Mouse (Mus musculus) midbrain, embryonic 15.5 days (tissue): ENCODE data around the gene Kif7. TPM values are rescaled to one million over a fixed set of nuclear protein-coding genes. Genes with fewer than 3 reads are reported as not detected.

ENCODE experiments used
- ATAC-seq: fragments of 200-750 bp; cut with Nextera tagmentation; replicated peaks from 2 replicates; pipeline ENCODE4 v1.8.0; 2017; ENCODE audit warnings: moderate TSS enrichment
- H3K27ac ChIP-seq: fragments of 300-500 bp; sonication (generic); 2 replicates; pipeline ENCODE4 v1.5.1; 2015; ENCODE audit warnings: mild to moderate bottlenecking, inconsistent platforms
- H3K27me3 ChIP-seq: fragments of 300-500 bp; sonication (generic); replicated peaks from 2 replicates; pipeline ENCODE4 v1.6.1; 2015; ENCODE audit warnings: inconsistent platforms
- H3K36me3 ChIP-seq: fragments of 300-500 bp; sonication (generic); replicated peaks from 2 replicates; pipeline ENCODE4 v1.6.1; 2015; ENCODE audit warnings: inconsistent platforms
- H3K4me1 ChIP-seq: fragments of 300-500 bp; sonication (generic); 2 replicates; pipeline ENCODE4 v1.6.1; 2015; ENCODE audit warnings: inconsistent platforms
- H3K4me2 ChIP-seq: fragments of 300-500 bp; sonication (generic); 2 replicates; pipeline ENCODE4 v1.6.1; 2015; ENCODE audit warnings: inconsistent platforms, mild to moderate bottlenecking, moderate library complexity
- H3K4me3 ChIP-seq: fragments of 300-500 bp; sonication (generic); 2 replicates; pipeline ENCODE4 v1.5.1; 2015; ENCODE audit warnings: mild to moderate bottlenecking, inconsistent platforms
- H3K9ac ChIP-seq: fragments of 300-500 bp; sonication (generic); 2 replicates; pipeline ENCODE4 v1.6.1; 2015; ENCODE audit warnings: mild to moderate bottlenecking, inconsistent platforms
- H3K9me3 ChIP-seq: fragments of 300-500 bp; sonication (generic); 2 replicates; pipeline ENCODE4 v1.6.1; 2016; ENCODE audit warnings: inconsistent platforms
- WGBS: fragments of 180-500 bp; shearing (Covaris S2); methylation state at CpG from one replicate; pipeline ENCODE4 v1.1.7; 2015; ENCODE audit warnings: mixed read lengths; 5-methylcytosine and 5-hydroxymethylcytosine counted together
- polyA plus RNA-seq: library from polyadenylated mRNA; unstranded; fragments of >200 nt; fragmentation: Nextera tagmentation; extraction: Ambion mirVana; gene quantifications from 2 replicates; pipeline ENCODE4 v1.2.1, GENCODE M21; 2015

The Kif7 gene
- polyA plus RNA-seq, result 1.3 and 2.0 TPM in 2 replicates

GRCm38 (mm10) chr7:79715187-79715981 lies at the start of gene Kif7:
Kif7 (minus strand) TSS chr7:79715720.
- H3K27ac ChIP-seq, result no peak within 1 kb of the TSS
- under 1% methylated on average over 37 of the region's 55 CpGs for WGBS
- peak within 1 kb of the TSS; percentile 46 for H3K9ac ChIP-seq
- H3K4me1 ChIP-seq, result peaks cover 23% of the 10 kb centered on the region
- peak within 1 kb of the TSS; percentile 92 for H3K4me2 ChIP-seq
- H3K27me3 ChIP-seq, result peaks cover 4% of the 10 kb centered on the region; the same call in 1 of the 2 replicates
- peak within 1 kb of the TSS; percentile 55 for H3K4me3 ChIP-seq
- peak; percentile 83 for ATAC-seq
- H3K36me3 ChIP-seq, result no peaks in the 10 kb centered on the region
- H3K9me3 ChIP-seq, result no peaks in the 10 kb centered on the region

- H3K4me1 ChIP-seq, result no peaks in the 10 kb centered on the region
- ATAC-seq, result no peak
- H3K36me3 ChIP-seq, result no peaks in the 10 kb centered on the region
- H3K27me3 ChIP-seq, result no peaks in the 10 kb centered on the region
- H3K4me2 ChIP-seq, result no peak overlapping the region
- 79% methylated on average over 8 of the region's 8 CpGs for WGBS
- H3K9ac ChIP-seq, result no peak overlapping the region
- H3K9me3 ChIP-seq, result no peaks in the 10 kb centered on the region
- no peak overlapping the region for H3K4me3 ChIP-seq
- no peak overlapping the region for H3K27ac ChIP-seq
These were observed 46.6 kb upstream of the Kif7 start for GRCm38 (mm10) chr7:79762106-79762505.

- H3K4me2 ChIP-seq, result no peak overlapping the region
- no peak overlapping the region for H3K27ac ChIP-seq
- no peak overlapping the region for H3K4me3 ChIP-seq
- no peak overlapping the region for H3K9ac ChIP-seq
- H3K27me3 ChIP-seq, result no peaks in the 10 kb centered on the region
- H3K4me1 ChIP-seq, result no peaks in the 10 kb centered on the region
- no peaks in the 10 kb centered on the region for H3K36me3 ChIP-seq
- H3K9me3 ChIP-seq, result no peaks in the 10 kb centered on the region
- no peak for ATAC-seq
- WGBS, result 82% methylated on average over 5 of the region's 5 CpGs
These were observed 45.8 kb upstream of the Kif7 start for GRCm38 (mm10) chr7:79761124-79761876.

GRCm38 (mm10) chr7:79759766-79760165 lies 44.2 kb upstream of the Kif7 start:
- H3K4me1 ChIP-seq, result no peaks in the 10 kb centered on the region
- ATAC-seq, result no peak
- H3K9me3 ChIP-seq, result no peaks in the 10 kb centered on the region
- no peak overlapping the region for H3K4me2 ChIP-seq
- H3K27ac ChIP-seq, result no peak overlapping the region
- no peaks in the 10 kb centered on the region for H3K27me3 ChIP-seq
- H3K36me3 ChIP-seq, result no peaks in the 10 kb centered on the region
- no peak overlapping the region for H3K9ac ChIP-seq
- H3K4me3 ChIP-seq, result no peak overlapping the region

- H3K9ac ChIP-seq, result no peak overlapping the region
- ATAC-seq, result no peak
- 76% methylated on average over 6 of the region's 6 CpGs for WGBS
- H3K36me3 ChIP-seq, result no peaks in the 10 kb centered on the region
- no peaks in the 10 kb centered on the region for H3K9me3 ChIP-seq
- H3K4me2 ChIP-seq, result no peak overlapping the region
- H3K27me3 ChIP-seq, result no peaks in the 10 kb centered on the region
- no peak overlapping the region for H3K4me3 ChIP-seq
- no peak overlapping the region for H3K27ac ChIP-seq
- H3K4me1 ChIP-seq, result no peaks in the 10 kb centered on the region
These were observed 42.7 kb upstream of the Kif7 start for GRCm38 (mm10) chr7:79758176-79758575.

GRCm38 (mm10) chr7:79756334-79756733 lies 40.8 kb upstream of the Kif7 start:
- Histone ChIP-seq H3K4me2 (no peak overlapping the region), H3K27ac (no peak overlapping the region), H3K36me3 (no peaks in the 10 kb centered on the region), H3K27me3 (no peaks in the 10 kb centered on the region), H3K4me3 (no peak overlapping the region), H3K9me3 (no peaks in the 10 kb centered on the region), H3K9ac (no peak overlapping the region), H3K4me1 (no peaks in the 10 kb centered on the region)
- WGBS, result 54% methylated on average over 2 of the region's 2 CpGs
- ATAC-seq, result no peak

- WGBS, result 83% methylated on average over 6 of the region's 6 CpGs
- H3K4me2 ChIP-seq, result no peak overlapping the region
- no peaks in the 10 kb centered on the region for H3K9me3 ChIP-seq
- H3K9ac ChIP-seq, result no peak overlapping the region
- H3K4me1 ChIP-seq, result no peaks in the 10 kb centered on the region
- H3K36me3 ChIP-seq, result no peaks in the 10 kb centered on the region
- no peak overlapping the region for H3K4me3 ChIP-seq
- H3K27ac ChIP-seq, result no peak overlapping the region
- no peaks in the 10 kb centered on the region for H3K27me3 ChIP-seq
- ATAC-seq, result no peak
These were observed 34.0 kb upstream of the Kif7 start for GRCm38 (mm10) chr7:79749511-79749910.

- H3K9ac ChIP-seq, result no peak overlapping the region
- H3K9me3 ChIP-seq, result no peaks in the 10 kb centered on the region
- WGBS, result 85% methylated on average over 6 of the region's 6 CpGs
- no peak overlapping the region for H3K27ac ChIP-seq
- no peak overlapping the region for H3K4me3 ChIP-seq
- H3K4me2 ChIP-seq, result no peak overlapping the region
- no peaks in the 10 kb centered on the region for H3K36me3 ChIP-seq
- peaks cover 6% of the 10 kb centered on the region for H3K4me1 ChIP-seq
- H3K27me3 ChIP-seq, result no peaks in the 10 kb centered on the region
- no peak for ATAC-seq
These were observed 32.1 kb upstream of the Kif7 start for GRCm38 (mm10) chr7:79747659-79748058.

- no peak overlapping the region for H3K4me2 ChIP-seq
- peaks cover 11% of the 10 kb centered on the region for H3K4me1 ChIP-seq
- no peaks in the 10 kb centered on the region for H3K9me3 ChIP-seq
- WGBS, result 78% methylated on average over 5 of the region's 5 CpGs
- no peak overlapping the region for H3K4me3 ChIP-seq
- no peaks in the 10 kb centered on the region for H3K27me3 ChIP-seq
- no peak overlapping the region for H3K9ac ChIP-seq
- no peak overlapping the region for H3K27ac ChIP-seq
- H3K36me3 ChIP-seq, result no peaks in the 10 kb centered on the region
- no peak for ATAC-seq
These were observed 29.1 kb upstream of the Kif7 start for GRCm38 (mm10) chr7:79744585-79744984.

GRCm38 (mm10) chr7:79744051-79744450 lies 28.5 kb upstream of the Kif7 start:
- H3K4me1 ChIP-seq, result peaks cover 11% of the 10 kb centered on the region
- H3K9ac ChIP-seq, result no peak overlapping the region
- H3K27me3 ChIP-seq, result no peaks in the 10 kb centered on the region
- H3K4me3 ChIP-seq, result no peak overlapping the region
- WGBS, result 91% methylated on average over 9 of the region's 9 CpGs
- no peaks in the 10 kb centered on the region for H3K36me3 ChIP-seq
- H3K4me2 ChIP-seq, result no peak overlapping the region
- no peak overlapping the region for H3K27ac ChIP-seq
- H3K9me3 ChIP-seq, result no peaks in the 10 kb centered on the region
- no peak for ATAC-seq

- Histone ChIP-seq H3K36me3 (no peaks in the 10 kb centered on the region), H3K4me1 (peaks cover 11% of the 10 kb centered on the region), H3K27me3 (no peaks in the 10 kb centered on the region), H3K9me3 (no peaks in the 10 kb centered on the region), H3K4me2 (peak within 1 kb of the TSS; percentile 89), H3K9ac (peak within 1 kb of the TSS; percentile 48), H3K4me3 (peak within 1 kb of the TSS; percentile 55), H3K27ac (no peak within 1 kb of the TSS)
- 3% methylated on average over 46 of the region's 46 CpGs for WGBS
- ATAC-seq, result peak; percentile 94
These were observed 27.4 kb upstream of the Kif7 start, which contains the start of the genes Pex11a and Wdr93 for GRCm38 (mm10) chr7:79742659-79743536. Pex11a (minus strand) TSS chr7:79743131. Wdr93 (plus strand) TSS chr7:79743163.

GRCm38 (mm10) chr7:79742277-79742658 lies 26.7 kb upstream of the Kif7 start:
- Histone ChIP-seq H3K27me3 (no peaks in the 10 kb centered on the region), H3K4me2 (peak overlapping the region; percentile 89), H3K4me3 (peak overlapping the region; percentile 55), H3K27ac (no peak overlapping the region), H3K36me3 (no peaks in the 10 kb centered on the region), H3K4me1 (peaks cover 11% of the 10 kb centered on the region), H3K9me3 (no peaks in the 10 kb centered on the region), H3K9ac (peak overlapping the region; percentile 48)
- no peak for ATAC-seq
- 23% methylated on average over 11 of the region's 11 CpGs for WGBS
